Mouse (Mus musculus) intestine, postnatal 0 days (tissue): Measurements from ENCODE around the gene 1110059E24Rik. TPM values are rescaled to one million over a fixed set of nuclear protein-coding genes. Genes with fewer than 3 reads are reported as not detected.

Experiments
- ATAC-seq: fragments of 200-750 bp; cut with Nextera tagmentation; 2 replicates; pipeline ENCODE4 v1.8.0; 2017; ENCODE audit warnings: mild to moderate bottlenecking, moderate TSS enrichment, moderate library complexity
- H3K27ac ChIP-seq: fragments of 300-500 bp; sonication (generic); 2 replicates; pipeline ENCODE4 v1.5.1; 2014; ENCODE audit warnings: mild to moderate bottlenecking, low read depth, low read length, moderate library complexity
- H3K27me3 ChIP-seq: fragments of 300-500 bp; sonication (generic); replicated peaks from 2 replicates; pipeline ENCODE4 v1.6.1; 2014; ENCODE audit warnings: low read length, mixed read lengths; ENCODE audit not compliant: control insufficient read depth, insufficient read depth
- H3K36me3 ChIP-seq: fragments of 300-500 bp; sonication (generic); 2 replicates; pipeline ENCODE4 v1.6.1; 2014; ENCODE audit warnings: mild to moderate bottlenecking, moderate library complexity; ENCODE audit not compliant: control insufficient read depth, insufficient read depth
- H3K4me1 ChIP-seq: fragments of 300-500 bp; sonication (generic); replicated peaks from 2 replicates; pipeline ENCODE4 v1.6.1; 2014; ENCODE audit warnings: antibody characterized with exemption, low read length, mixed read lengths; ENCODE audit not compliant: control insufficient read depth, insufficient read depth
- H3K4me2 ChIP-seq: fragments of 300-500 bp; sonication (generic); replicated peaks from 2 replicates; pipeline ENCODE4 v1.6.1; 2014; ENCODE audit warnings: low read depth, mild to moderate bottlenecking, moderate library complexity
- H3K4me3 ChIP-seq: fragments of 300-500 bp; sonication (generic); 2 replicates; pipeline ENCODE4 v1.5.1; 2014; ENCODE audit warnings: low read depth, low read length
- H3K9ac ChIP-seq: fragments of 300-500 bp; sonication (generic); 2 replicates; pipeline ENCODE4 v1.6.1; 2014; ENCODE audit warnings: mild to moderate bottlenecking, low read depth, low read length
- H3K9me3 ChIP-seq: fragments of 300-500 bp; sonication (generic); 2 replicates; pipeline ENCODE4 v1.6.1; 2016; ENCODE audit warnings: mixed run types; ENCODE audit not compliant: control insufficient read depth
- CTCF ChIP-seq: sonication (generic); IDR thresholded peaks from 2 replicates; pipeline ENCODE4 v1.5.1; 2016; ENCODE audit warnings: low read depth, mild to moderate bottlenecking, control low read depth, antibody characterized with exemption, moderate library complexity
- WGBS: fragments of 180-500 bp; shearing (Covaris S2); extraction: QIAGEN DNeasy Blood & Tissue Kit; methylation state at CpG from one replicate; pipeline ENCODE4 v1.1.7; 2014; 5-methylcytosine and 5-hydroxymethylcytosine counted together
- polyA plus RNA-seq: library from polyadenylated mRNA; unstranded; fragments of >200 nt; fragmentation: Nextera tagmentation; extraction: Ambion mirVana; gene quantifications from 2 replicates; pipeline ENCODE4 v1.2.1, GENCODE M21; 2015

Gene 1110059E24Rik
- polyA plus RNA-seq, 1 experiment from 2014 or later = 46.5 TPM

DNA sequence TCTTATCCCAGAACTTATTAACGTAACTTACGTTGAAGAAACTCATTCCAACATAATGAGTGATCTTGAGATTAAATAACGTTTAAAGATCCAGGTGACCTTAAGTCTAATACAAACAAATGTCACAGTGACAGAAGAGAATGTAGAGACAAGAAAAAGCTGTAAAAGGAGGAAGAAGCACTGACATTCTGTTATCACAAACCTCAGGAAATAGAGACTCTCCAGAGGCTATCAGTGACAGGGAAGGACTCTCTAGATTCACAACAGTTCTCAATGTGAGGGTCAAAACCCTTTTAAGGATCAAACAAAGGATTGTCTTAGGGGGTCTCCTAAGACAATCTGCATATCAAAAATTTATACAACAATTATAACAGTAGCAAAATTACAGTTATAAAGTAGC, 115.7 kb downstream of the 1110059E24Rik start:
- no peak for ATAC-seq
- H3K4me3 ChIP-seq = no peak overlapping the region
- no peak overlapping the region for H3K27ac ChIP-seq
- no peaks in the 10 kb centered on the region for H3K27me3 ChIP-seq
- H3K4me2 ChIP-seq = no peak overlapping the region
- H3K9me3 ChIP-seq = no peaks in the 10 kb centered on the region
- H3K9ac ChIP-seq = no peak overlapping the region
- no peaks in the 10 kb centered on the region for H3K4me1 ChIP-seq
- no peak for TF ChIP-seq CTCF
- 14% methylated on average over 3 of the region's 3 CpGs for WGBS
- H3K36me3 ChIP-seq = no peaks in the 10 kb centered on the region

Other genes starting within 250 kb of the 1110059E24Rik start
- gene Gda, start 179.5 kb downstream of the 1110059E24Rik start, polyA plus RNA-seq = 37.3 and 46.8 TPM in 2 replicates
- 26.0 and 29.1 TPM in 2 replicates for gene Abhd17b, start 209 bp upstream of the 1110059E24Rik start, polyA plus RNA-seq
- gene Cemip2, start 125.4 kb upstream of the 1110059E24Rik start, polyA plus RNA-seq = 3.3 and 4.1 TPM in 2 replicates